Mouse (Mus musculus) stomach, postnatal 0 days (tissue): ENCODE data around the gene Gucy2d. TPM values are rescaled to one million over a fixed set of nuclear protein-coding genes. Genes with fewer than 3 reads are reported as not detected.

Source experiments
- ATAC-seq: fragments of 200-750 bp; cut with Nextera tagmentation; 2 replicates; pipeline ENCODE4 v1.8.0; 2017; ENCODE audit not compliant: low FRiP score, low TSS enrichment
- DNase-seq: peaks from one replicate; pipeline ENCODE4 v3.0.0-alpha.2; 2016; ENCODE audit warnings: low spot score
- H3K27ac ChIP-seq: fragments of 300-500 bp; sonication (generic); replicated peaks from 2 replicates; pipeline ENCODE4 v1.5.1; 2014; ENCODE audit warnings: mild to moderate bottlenecking, control low read depth
- H3K27me3 ChIP-seq: fragments of 300-500 bp; sonication (generic); 2 replicates; pipeline ENCODE4 v1.6.1; 2014; ENCODE audit warnings: low read length; ENCODE audit not compliant: control insufficient read depth, insufficient read depth
- H3K36me3 ChIP-seq: fragments of 300-500 bp; sonication (generic); 2 replicates; pipeline ENCODE4 v1.6.1; 2014; ENCODE audit warnings: low read length, mixed read lengths; ENCODE audit not compliant: control insufficient read depth, insufficient read depth
- H3K4me1 ChIP-seq: fragments of 300-500 bp; sonication (generic); replicated peaks from 2 replicates; pipeline ENCODE4 v1.6.1; 2014; ENCODE audit warnings: antibody characterized with exemption; ENCODE audit not compliant: control insufficient read depth, insufficient read depth
- H3K4me2 ChIP-seq: fragments of 300-500 bp; sonication (generic); replicated peaks from 2 replicates; pipeline ENCODE4 v1.6.1; 2014; ENCODE audit warnings: low read depth, mild to moderate bottlenecking, control low read depth, moderate library complexity
- H3K4me3 ChIP-seq: fragments of 300-500 bp; sonication (generic); 2 replicates; pipeline ENCODE4 v1.5.1; 2014; ENCODE audit warnings: low read depth, low read length, control low read depth
- H3K9ac ChIP-seq: fragments of 300-500 bp; sonication (generic); 2 replicates; pipeline ENCODE4 v1.6.1; 2014; ENCODE audit warnings: mild to moderate bottlenecking, low read length, control low read depth, mixed read lengths
- H3K9me3 ChIP-seq: fragments of 300-500 bp; sonication (generic); 2 replicates; pipeline ENCODE4 v1.6.1; 2016; ENCODE audit warnings: low read length; ENCODE audit not compliant: control insufficient read depth
- CTCF ChIP-seq: IDR thresholded peaks from 2 replicates; pipeline ENCODE4 v1.5.1; 2016; ENCODE audit warnings: antibody characterized with exemption, low read depth, mild to moderate bottlenecking, moderate library complexity
- EP300 ChIP-seq: optimal IDR thresholded peaks from 2 replicates; pipeline ENCODE3; 2016; ENCODE audit warnings: antibody characterized with exemption
- WGBS: fragments of 180-500 bp; shearing (Covaris S2); extraction: QIAGEN DNeasy Blood & Tissue Kit; methylation state at CpG from one replicate; pipeline ENCODE4 v1.1.7; 2014; 5-methylcytosine and 5-hydroxymethylcytosine counted together
- polyA plus RNA-seq: library from polyadenylated mRNA; unstranded; fragments of >200 nt; fragmentation: Nextera tagmentation; extraction: Ambion mirVana; gene quantifications from 2 replicates; pipeline ENCODE4 v1.2.1, GENCODE M21; 2015

Gene Gucy2d
- polyA plus RNA-seq, 1 experiment from 2014 or later = 0.02 TPM

GRCm38 (mm10) chr7:98484878-98485277, 44.7 kb downstream of the Gucy2d start:
- no peak for DNase-seq
- H3K27me3 ChIP-seq = no peaks in the 10 kb centered on the region
- ATAC-seq = no peak
- H3K27ac ChIP-seq = no peak overlapping the region
- H3K9me3 ChIP-seq = no peaks in the 10 kb centered on the region
- no peak overlapping the region for H3K9ac ChIP-seq
- no peak overlapping the region for H3K4me2 ChIP-seq
- H3K4me1 ChIP-seq = peaks cover 3% of the 10 kb centered on the region
- H3K4me3 ChIP-seq = no peak overlapping the region
- TF ChIP-seq CTCF (no peak), EP300 (no peak)
- 77% methylated on average over 3 of the region's 3 CpGs for WGBS
- H3K36me3 ChIP-seq = no peaks in the 10 kb centered on the region

GRCm38 (mm10) chr7:98485508-98485907, 45.3 kb downstream of the Gucy2d start:
- Histone ChIP-seq H3K27ac (no peak overlapping the region), H3K27me3 (no peaks in the 10 kb centered on the region), H3K4me1 (peaks cover 3% of the 10 kb centered on the region), H3K9ac (no peak overlapping the region), H3K4me2 (no peak overlapping the region), H3K36me3 (no peaks in the 10 kb centered on the region), H3K4me3 (no peak overlapping the region), H3K9me3 (no peaks in the 10 kb centered on the region)
- TF ChIP-seq CTCF = no peak
- no peak for TF ChIP-seq EP300
- 69% methylated on average over 4 of the region's 4 CpGs for WGBS
- ATAC-seq (no peak), DNase-seq (no peak)

- ATAC-seq = no peak
- WGBS = 41% methylated on average over 7 of the region's 7 CpGs
- no peaks in the 10 kb centered on the region for H3K9me3 ChIP-seq
- no peak overlapping the region for H3K4me3 ChIP-seq
- H3K4me2 ChIP-seq = no peak overlapping the region
- H3K9ac ChIP-seq = no peak overlapping the region
- TF ChIP-seq CTCF (no peak), EP300 (no peak)
- peaks cover 3% of the 10 kb centered on the region for H3K4me1 ChIP-seq
- peaks cover 3% of the 10 kb centered on the region; the same call in 1 of the 2 replicates for H3K27me3 ChIP-seq
- H3K27ac ChIP-seq = no peak overlapping the region
- DNase-seq = no peak
- no peaks in the 10 kb centered on the region for H3K36me3 ChIP-seq
Measured at GRCm38 (mm10) chr7:98486471-98486917, 46.3 kb downstream of the Gucy2d start.

- H3K4me3 ChIP-seq = no peak overlapping the region
- ATAC-seq (no peak), DNase-seq (no peak)
- H3K36me3 ChIP-seq = no peaks in the 10 kb centered on the region
- no peak overlapping the region for H3K9ac ChIP-seq
- no peak overlapping the region for H3K27ac ChIP-seq
- no peak overlapping the region for H3K4me2 ChIP-seq
- H3K27me3 ChIP-seq = peaks cover 3% of the 10 kb centered on the region; the same call in 1 of the 2 replicates
- peaks cover 3% of the 10 kb centered on the region for H3K4me1 ChIP-seq
- H3K9me3 ChIP-seq = no peaks in the 10 kb centered on the region
- WGBS = 87% methylated on average over 11 of the region's 11 CpGs
- TF ChIP-seq CTCF (no peak), EP300 (no peak)
Measured at GRCm38 (mm10) chr7:98487202-98487980, 47.2 kb downstream of the Gucy2d start.

- no peak overlapping the region for H3K4me2 ChIP-seq
Measured at GRCm38 (mm10) chr7:98488398-98489130, 48.3 kb downstream of the Gucy2d start.

More at GRCm38 (mm10) chr7:98488398-98489130, 48.3 kb downstream of the Gucy2d start:
- H3K4me1 ChIP-seq = peaks cover 3% of the 10 kb centered on the region; the same call in 1 of the 2 replicates
- 87% methylated on average over 13 of the region's 13 CpGs for WGBS
- H3K9ac ChIP-seq = no peak overlapping the region
- DNase-seq (no peak), ATAC-seq (no peak)
- peaks cover 3% of the 10 kb centered on the region; the same call in 1 of the 2 replicates for H3K27me3 ChIP-seq
- H3K9me3 ChIP-seq = no peaks in the 10 kb centered on the region
- no peaks in the 10 kb centered on the region for H3K36me3 ChIP-seq
- no peak overlapping the region for H3K27ac ChIP-seq
- TF ChIP-seq CTCF = no peak
- TF ChIP-seq EP300 = no peak
- H3K4me3 ChIP-seq = no peak overlapping the region
